In genomic region chr1:157559986-157560385, GRCm38 (mm10) we compare ENCODE assay signal across 9 mouse cellular contexts. TPM values are rescaled to one million over a fixed set of nuclear protein-coding genes. Genes with fewer than 3 reads are reported as not detected.
"Had no signal": no experiment of that assay in that cellular context is flagged by ENCODE, and none has a peak within 500 bp of the region (broad histone marks: within the 10 kb centered on the region; RNA-seq: fewer than 3 reads in every experiment).

No protein-coding gene starts in this region.

- H3K9ac ChIP-seq: limb, embryonic 15.5 days; liver, embryonic 13.5 days; liver, postnatal 0 days; lung, embryonic 15.5 days; midbrain, embryonic 12.5 days had no signal

- H3K4me3 ChIP-seq: limb, embryonic 15.5 days; liver, embryonic 13.5 days; lung, embryonic 15.5 days; midbrain, embryonic 12.5 days had no signal

- H3K36me3 ChIP-seq: limb, embryonic 15.5 days; lung, embryonic 15.5 days; midbrain, embryonic 12.5 days had no signal

- H3K27me3 ChIP-seq: lung, embryonic 15.5 days had no signal

- DNase-seq: layer of hippocampus, postnatal 36 days; liver, embryonic 13.5 days; liver, postnatal 0 days; right cerebral cortex, adult 18-20 months; right cerebral cortex, postnatal 25 days had no signal

- H3K4me2 ChIP-seq: limb, embryonic 15.5 days; liver, embryonic 13.5 days; lung, embryonic 15.5 days had no signal

- H3K4me1 ChIP-seq: lung, embryonic 15.5 days had no signal

- H3K27ac ChIP-seq: limb, embryonic 15.5 days; liver, embryonic 13.5 days; lung, embryonic 15.5 days; midbrain, embryonic 12.5 days had no signal

- H3K9me3 ChIP-seq: limb, embryonic 15.5 days; liver, embryonic 13.5 days; lung, embryonic 15.5 days; midbrain, embryonic 12.5 days had no signal

RNA-seq across cellular contexts. Expression of gene Sec16b, which starts 53.5 kb away (rescaled TPM):
- total RNA-seq: megakaryocyte-erythroid progenitor cell, adult 5-6 weeks had no signal
